Mouse (Mus musculus) limb, embryonic 15.5 days (tissue): Measurements from ENCODE around the gene Tlr11. TPM values are rescaled to one million over a fixed set of nuclear protein-coding genes. Genes with fewer than 3 reads are reported as not detected.

Experiments used
- ATAC-seq: fragments of 200-750 bp; cut with Nextera tagmentation; 2 replicates; pipeline ENCODE4 v1.8.0; 2017; ENCODE audit warnings: low read depth, moderate TSS enrichment; ENCODE audit not compliant: insufficient number of reproducible peaks, low FRiP score, low TSS enrichment
- H3K27ac ChIP-seq: fragments of 300-500 bp; sonication (generic); 2 replicates; pipeline ENCODE4 v1.5.1; 2015; ENCODE audit warnings: moderate library complexity, mild to moderate bottlenecking, inconsistent platforms
- H3K27me3 ChIP-seq: fragments of 300-500 bp; sonication (generic); 2 replicates; pipeline ENCODE4 v1.6.1; 2015; ENCODE audit warnings: inconsistent platforms
- H3K36me3 ChIP-seq: fragments of 300-500 bp; sonication (generic); 2 replicates; pipeline ENCODE4 v1.6.1; 2015; ENCODE audit warnings: inconsistent platforms
- H3K4me1 ChIP-seq: fragments of 300-500 bp; sonication (generic); 2 replicates; pipeline ENCODE4 v1.6.1; 2015; ENCODE audit warnings: inconsistent platforms
- H3K4me2 ChIP-seq: fragments of 300-500 bp; sonication (generic); 2 replicates; pipeline ENCODE4 v1.6.1; 2015; ENCODE audit warnings: mild to moderate bottlenecking, inconsistent platforms
- H3K4me3 ChIP-seq: fragments of 300-500 bp; sonication (generic); 2 replicates; pipeline ENCODE4 v1.5.1; 2015; ENCODE audit warnings: mild to moderate bottlenecking, inconsistent platforms
- H3K9ac ChIP-seq: fragments of 300-500 bp; sonication (generic); 2 replicates; pipeline ENCODE4 v1.6.1; 2015; ENCODE audit warnings: inconsistent platforms
- H3K9me3 ChIP-seq: fragments of 300-500 bp; sonication (generic); 2 replicates; pipeline ENCODE4 v1.6.1; 2016; ENCODE audit warnings: inconsistent platforms
- WGBS: fragments of 180-500 bp; shearing (Covaris S2); methylation state at CpG from one replicate; pipeline ENCODE4 v1.1.7; 2015; 5-methylcytosine and 5-hydroxymethylcytosine counted together
- polyA plus RNA-seq: library from polyadenylated mRNA; unstranded; fragments of >200 nt; fragmentation: Nextera tagmentation; extraction: Ambion mirVana; gene quantifications from 2 replicates; pipeline ENCODE4 v1.2.1, GENCODE M21; 2015

Tlr11 gene
- not detected in 2 replicates for polyA plus RNA-seq

GRCm38 (mm10) chr14:50357593-50357992 is at the start of gene Tlr11:
Gene Tlr11, plus strand, starts transcription at chr14:50357914.
- H3K4me1 ChIP-seq: no peaks in the 10 kb centered on the region
- no peaks in the 10 kb centered on the region for H3K36me3 ChIP-seq
- WGBS: 73% methylated on average over 2 of the region's 2 CpGs
- no peaks in the 10 kb centered on the region for H3K27me3 ChIP-seq
- H3K27ac ChIP-seq: no peak within 1 kb of the TSS
- H3K4me2 ChIP-seq: no peak within 1 kb of the TSS
- H3K4me3 ChIP-seq: no peak within 1 kb of the TSS
- ATAC-seq: no peak
- H3K9me3 ChIP-seq: no peaks in the 10 kb centered on the region
- no peak within 1 kb of the TSS for H3K9ac ChIP-seq

- Histone ChIP-seq H3K36me3 (no peaks in the 10 kb centered on the region), H3K4me3 (no peak within 1 kb of the TSS), H3K27ac (no peak within 1 kb of the TSS), H3K4me1 (no peaks in the 10 kb centered on the region), H3K27me3 (no peaks in the 10 kb centered on the region), H3K4me2 (no peak within 1 kb of the TSS), H3K9me3 (no peaks in the 10 kb centered on the region), H3K9ac (no peak within 1 kb of the TSS)
- WGBS: 53% methylated on average over 1 of the region's 1 CpGs
- ATAC-seq: no peak
Measured at GRCm38 (mm10) chr14:50326661-50327060, 31.1 kb upstream of the Tlr11 start, which contains the start of gene Olfr734. Gene Olfr734, minus strand, starts transcription at chr14:50326761.

- ATAC-seq: no peak
- Histone ChIP-seq H3K4me2 (no peak within 1 kb of the TSS), H3K36me3 (no peaks in the 10 kb centered on the region), H3K9ac (no peak within 1 kb of the TSS), H3K9me3 (no peaks in the 10 kb centered on the region), H3K27me3 (no peaks in the 10 kb centered on the region), H3K27ac (no peak within 1 kb of the TSS), H3K4me1 (no peaks in the 10 kb centered on the region), H3K4me3 (no peak within 1 kb of the TSS)
- WGBS: 84% methylated on average over 2 of the region's 2 CpGs
Measured at GRCm38 (mm10) chr14:50348796-50349195, 8.9 kb upstream of the Tlr11 start, which contains the start of gene Olfr735. Gene Olfr735, minus strand, starts transcription at chr14:50348872.

- WGBS: 41% methylated on average over 3 of the region's 3 CpGs
- ATAC-seq: no peak
Measured at GRCm38 (mm10) chr14:50352438-50352837, 5.3 kb upstream of the Tlr11 start.

GRCm38 (mm10) chr14:50356725-50357124 is 989 bp upstream of the Tlr11 start:
- H3K27ac ChIP-seq: no peak overlapping the region
- H3K4me1 ChIP-seq: no peaks in the 10 kb centered on the region
- no peaks in the 10 kb centered on the region for H3K9me3 ChIP-seq
- H3K36me3 ChIP-seq: no peaks in the 10 kb centered on the region
- no peak for ATAC-seq
- no peaks in the 10 kb centered on the region for H3K27me3 ChIP-seq
- no peak overlapping the region for H3K9ac ChIP-seq
- WGBS: 78% methylated on average over 2 of the region's 2 CpGs
- H3K4me2 ChIP-seq: no peak overlapping the region
- no peak overlapping the region for H3K4me3 ChIP-seq

More at GRCm38 (mm10) chr14:50352438-50352837, 5.3 kb upstream of the Tlr11 start:
- H3K4me3 ChIP-seq: no peak overlapping the region
- H3K4me2 ChIP-seq: no peak overlapping the region
- H3K9me3 ChIP-seq: no peaks in the 10 kb centered on the region
- H3K27me3 ChIP-seq: no peaks in the 10 kb centered on the region
- no peak overlapping the region for H3K27ac ChIP-seq
- no peaks in the 10 kb centered on the region for H3K4me1 ChIP-seq
- no peak overlapping the region for H3K9ac ChIP-seq
- H3K36me3 ChIP-seq: no peaks in the 10 kb centered on the region

GRCm38 (mm10) chr14:50360480-50360879 is 2.8 kb downstream of the Tlr11 start:
- Histone ChIP-seq H3K9ac (no peak overlapping the region), H3K36me3 (no peaks in the 10 kb centered on the region), H3K4me2 (no peak overlapping the region), H3K27ac (no peak overlapping the region), H3K4me3 (no peak overlapping the region), H3K4me1 (no peaks in the 10 kb centered on the region), H3K9me3 (no peaks in the 10 kb centered on the region), H3K27me3 (no peaks in the 10 kb centered on the region)
- 83% methylated on average over 3 of the region's 3 CpGs for WGBS
- ATAC-seq: no peak

- no peak overlapping the region for H3K27ac ChIP-seq
- H3K4me1 ChIP-seq: no peaks in the 10 kb centered on the region
- no peak for ATAC-seq
- H3K36me3 ChIP-seq: no peaks in the 10 kb centered on the region
- no peaks in the 10 kb centered on the region for H3K9me3 ChIP-seq
- no peak overlapping the region for H3K4me2 ChIP-seq
- H3K27me3 ChIP-seq: no peaks in the 10 kb centered on the region
- no peak overlapping the region for H3K9ac ChIP-seq
- H3K4me3 ChIP-seq: no peak overlapping the region
- 80% methylated on average over 2 of the region's 2 CpGs for WGBS
Measured at GRCm38 (mm10) chr14:50363561-50363960, 5.8 kb downstream of the Tlr11 start.

GRCm38 (mm10) chr14:50380863-50381262 is 23.1 kb downstream of the Tlr11 start, which contains the start of gene Olfr736:
Gene Olfr736, plus strand, starts transcription at chr14:50381163.
- no peaks in the 10 kb centered on the region for H3K9me3 ChIP-seq
- WGBS: 78% methylated on average over 2 of the region's 2 CpGs
- H3K27ac ChIP-seq: no peak within 1 kb of the TSS
- H3K4me1 ChIP-seq: no peaks in the 10 kb centered on the region
- ATAC-seq: no peak
- no peak within 1 kb of the TSS for H3K9ac ChIP-seq
- no peaks in the 10 kb centered on the region for H3K36me3 ChIP-seq
- H3K4me2 ChIP-seq: no peak within 1 kb of the TSS
- H3K27me3 ChIP-seq: no peaks in the 10 kb centered on the region
- no peak within 1 kb of the TSS for H3K4me3 ChIP-seq

GRCm38 (mm10) chr14:50407268-50407667 is 49.6 kb downstream of the Tlr11 start, which contains the start of gene Olfr738:
Gene Olfr738, plus strand, starts transcription at chr14:50407568.
- H3K4me3 ChIP-seq: no peak within 1 kb of the TSS
- H3K4me1 ChIP-seq: no peaks in the 10 kb centered on the region
- H3K4me2 ChIP-seq: no peak within 1 kb of the TSS
- no peaks in the 10 kb centered on the region for H3K27me3 ChIP-seq
- H3K9ac ChIP-seq: no peak within 1 kb of the TSS
- no peak within 1 kb of the TSS for H3K27ac ChIP-seq
- H3K36me3 ChIP-seq: no peaks in the 10 kb centered on the region
- WGBS: 86% methylated on average over 1 of the region's 1 CpGs
- H3K9me3 ChIP-seq: no peaks in the 10 kb centered on the region
- ATAC-seq: no peak

Other genes starting within 250 kb of the Tlr11 start
- gene Olfr727, start 234.7 kb upstream of the Tlr11 start, polyA plus RNA-seq: not detected in 2 replicates
- not detected in 2 replicates for gene Olfr728, start 215.2 kb upstream of the Tlr11 start, polyA plus RNA-seq
- not detected in 2 replicates for gene Olfr729, start 205.0 kb upstream of the Tlr11 start, polyA plus RNA-seq
- gene Olfr730, start 169.7 kb upstream of the Tlr11 start, polyA plus RNA-seq: not detected in 2 replicates
- gene Olfr731, start 116.0 kb upstream of the Tlr11 start, polyA plus RNA-seq: not detected in 2 replicates
- gene Olfr732, start 73.7 kb upstream of the Tlr11 start, polyA plus RNA-seq: not detected in 2 replicates
- gene Olfr733, start 56.4 kb upstream of the Tlr11 start, polyA plus RNA-seq: not detected in 2 replicates
- gene Olfr734, start 31.2 kb upstream of the Tlr11 start, polyA plus RNA-seq: not detected in 2 replicates
- not detected in 2 replicates for gene Olfr735, start 9.0 kb upstream of the Tlr11 start, polyA plus RNA-seq
- not detected in 2 replicates for gene Olfr736, start 23.2 kb downstream of the Tlr11 start, polyA plus RNA-seq
- gene Olfr738, start 49.7 kb downstream of the Tlr11 start, polyA plus RNA-seq: not detected in 2 replicates
- gene Olfr739, start 60.7 kb downstream of the Tlr11 start, polyA plus RNA-seq: not detected in 2 replicates
- gene Olfr740, start 87.6 kb downstream of the Tlr11 start, polyA plus RNA-seq: not detected in 2 replicates
- gene Olfr741, start 114.8 kb downstream of the Tlr11 start, polyA plus RNA-seq: not detected in 2 replicates
- not detected in 2 replicates for gene Olfr742, start 145.7 kb downstream of the Tlr11 start, polyA plus RNA-seq
- gene Olfr743, start 163.9 kb downstream of the Tlr11 start, polyA plus RNA-seq: not detected in 2 replicates